Mouse (Mus musculus) ES-E14 (cell line): Measurements from ENCODE around the gene Elovl5.

Source experiments
- CHD2 ChIP-seq: IDR thresholded peaks from 2 replicates; pipeline ENCODE4 v1.6.1; 2014; ENCODE audit warnings: mild to moderate bottlenecking, low read depth, low read length, inconsistent platforms
- MAFK ChIP-seq: IDR thresholded peaks from 2 replicates; pipeline ENCODE4 v1.6.1; 2014; ENCODE audit warnings: mild to moderate bottlenecking, low read depth, low read length, inconsistent platforms; ENCODE audit not compliant: insufficient read depth
- ZC3H11A ChIP-seq: IDR thresholded peaks from 2 replicates; pipeline ENCODE4 v1.6.1; 2012; ENCODE audit warnings: low read depth, mild to moderate bottlenecking, inconsistent platforms, low read length, borderline replicate concordance
- ZNF384 ChIP-seq: IDR thresholded peaks from 2 replicates; pipeline ENCODE4 v1.6.1; 2012; ENCODE audit warnings: low read depth, low read length, inconsistent platforms

DNA sequence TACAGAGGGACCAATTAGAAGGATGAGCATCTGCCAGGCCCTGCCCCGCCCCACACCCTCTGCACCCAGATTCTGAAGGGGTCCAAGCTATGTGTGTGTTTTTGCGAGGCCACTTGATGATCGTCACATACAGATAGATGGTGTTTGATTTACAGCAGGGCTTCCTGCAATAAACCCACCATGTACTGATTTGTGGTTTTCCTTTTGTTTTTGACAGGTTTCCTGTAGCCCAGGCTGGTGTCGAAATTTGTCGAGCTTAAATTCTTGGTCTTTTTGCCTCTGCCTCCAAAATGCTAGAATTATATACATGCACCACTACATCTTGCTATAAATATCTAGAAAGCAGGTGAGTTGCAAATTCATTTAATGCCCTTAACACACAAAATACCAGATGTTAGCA, 93.0 kb downstream of the Elovl5 start:
- no peak for TF ChIP-seq CHD2
- no peak for TF ChIP-seq ZNF384
- no peak for TF ChIP-seq MAFK
- TF ChIP-seq ZC3H11A, result no peak
